Mouse (Mus musculus) kidney, adult 10 weeks (tissue): ENCODE results near the gene Gkn2. TPM values are rescaled to one million over a fixed set of nuclear protein-coding genes. Genes with fewer than 3 reads are reported as not detected.

Experiments
- polyA plus RNA-seq: library from polyadenylated mRNA; stranded (reverse); fragments of 350-450 nt; fragmentation: Illumina TruSeq; extraction: RNeasy Lipid Tissue Mini Kit (QIAGEN cat#74804); gene quantifications from one replicate; pipeline ENCODE4 v1.2.3, GENCODE M21; 2014; ENCODE audit warnings: low read depth, low replicate concordance

Gkn2 gene
- polyA plus RNA-seq: not detected

DNA sequence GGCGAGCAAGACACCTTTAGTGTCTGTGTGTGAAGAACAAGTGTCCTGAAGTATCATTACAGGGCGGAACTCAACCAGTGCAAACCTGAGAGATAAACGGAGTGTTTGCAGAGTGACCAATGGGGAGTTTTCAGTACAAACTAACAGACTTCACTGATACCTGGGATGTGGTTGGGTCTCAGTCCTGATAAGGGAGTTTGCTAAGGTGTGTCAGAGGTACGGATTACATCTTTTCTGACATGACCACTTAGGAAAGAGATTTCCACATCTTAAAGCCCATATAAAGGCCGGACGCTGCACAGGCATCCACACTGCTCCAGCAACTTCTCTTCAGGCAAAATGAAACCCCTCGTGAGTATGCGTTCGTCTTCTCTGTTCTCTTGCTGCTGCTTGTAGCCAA is at the start of gene Gkn2:
Gene Gkn2, plus strand, starts transcription at position 301 of the 400 bp plus-strand sequence.

DNA sequence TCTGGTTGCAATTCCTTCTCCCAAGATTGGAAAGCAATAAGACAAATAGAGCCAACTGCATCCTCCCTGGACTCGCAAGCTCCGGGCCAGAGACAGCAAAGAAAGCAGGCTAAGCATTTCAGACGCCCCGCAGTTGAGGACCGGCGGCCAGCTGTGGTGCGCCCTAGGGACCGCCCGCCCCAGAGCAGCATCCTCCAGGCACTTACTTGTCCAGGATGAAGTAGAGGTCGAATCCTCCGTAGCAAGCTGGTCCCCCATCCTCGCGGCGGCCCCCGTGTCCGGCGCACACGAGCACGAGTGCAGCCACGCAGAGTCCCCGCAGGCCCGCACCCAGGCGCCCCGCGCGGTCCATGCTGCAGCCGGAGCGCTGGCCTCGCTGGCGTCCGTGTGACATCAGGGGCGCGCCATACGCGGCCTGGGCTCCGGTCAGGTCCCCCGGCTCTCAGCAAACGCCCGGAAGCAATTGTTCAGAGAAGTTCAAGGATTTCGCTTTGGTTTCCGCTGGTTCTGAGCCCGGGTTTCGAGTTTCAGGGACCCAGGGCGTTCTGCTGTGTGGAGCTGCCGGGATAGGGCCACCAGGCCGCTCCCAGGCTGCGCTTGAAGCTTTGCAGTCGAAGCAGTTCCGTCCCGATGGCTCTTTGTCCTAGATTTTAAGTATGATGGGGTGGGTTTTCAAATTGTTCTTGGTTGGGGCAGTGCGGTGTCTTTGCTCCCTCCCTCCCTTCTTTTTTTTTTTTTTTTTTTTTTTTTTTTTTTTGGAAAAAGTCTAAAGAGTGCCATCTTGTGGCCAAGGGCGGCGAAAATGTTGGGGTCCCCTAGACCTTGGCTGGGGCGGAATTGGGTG is 37.8 kb upstream of the Gkn2 start, which contains the start of gene Antxr1:
Gene Antxr1, minus strand, starts transcription at position 731 of the 844 bp plus-strand sequence.

DNA sequence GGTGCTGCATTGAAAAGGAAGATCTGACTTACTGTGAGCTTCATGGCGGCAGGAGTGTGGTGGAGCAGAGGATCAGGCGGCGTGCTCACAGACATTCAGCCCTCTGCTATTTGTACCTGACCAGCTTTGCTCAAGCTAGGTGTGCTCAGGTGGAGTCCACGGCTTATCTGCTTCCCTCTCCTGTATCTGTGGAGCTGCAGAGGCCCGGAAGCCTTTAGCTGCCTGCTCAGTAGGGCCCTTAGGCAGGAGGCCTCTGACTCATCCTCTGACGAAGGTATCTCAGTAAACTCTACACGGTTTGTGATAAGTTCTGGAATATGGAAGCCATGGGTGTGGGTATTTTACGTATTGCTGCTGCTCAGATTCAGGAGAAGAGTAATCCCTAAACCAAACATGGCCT is 22.3 kb upstream of the Gkn2 start, which contains the start of gene Gkn1:
Gene Gkn1, minus strand, starts transcription at position 114 of the 400 bp plus-strand sequence.

DNA sequence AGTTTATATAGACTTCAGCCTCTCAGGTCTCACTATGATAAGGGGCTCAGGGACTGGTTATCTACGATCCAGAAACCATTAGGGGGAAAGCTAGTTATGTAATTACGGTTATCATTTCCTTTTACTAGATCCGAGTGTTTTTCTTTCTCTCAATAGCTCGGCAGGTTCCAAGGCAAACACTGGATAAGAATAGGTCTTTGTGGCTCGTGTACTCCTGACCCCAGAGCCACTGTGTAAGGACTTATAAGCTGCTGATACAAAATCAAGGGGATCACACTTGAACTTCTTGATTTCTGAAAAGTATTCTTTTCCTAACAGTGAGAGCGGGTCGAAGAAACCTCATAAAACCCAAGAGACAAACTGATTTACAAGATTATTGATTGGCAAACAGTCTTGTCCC is 15.7 kb downstream of the Gkn2 start, which contains the start of gene Gkn3:
Gene Gkn3, minus strand, starts transcription at position 59 of the 400 bp plus-strand sequence.

DNA sequence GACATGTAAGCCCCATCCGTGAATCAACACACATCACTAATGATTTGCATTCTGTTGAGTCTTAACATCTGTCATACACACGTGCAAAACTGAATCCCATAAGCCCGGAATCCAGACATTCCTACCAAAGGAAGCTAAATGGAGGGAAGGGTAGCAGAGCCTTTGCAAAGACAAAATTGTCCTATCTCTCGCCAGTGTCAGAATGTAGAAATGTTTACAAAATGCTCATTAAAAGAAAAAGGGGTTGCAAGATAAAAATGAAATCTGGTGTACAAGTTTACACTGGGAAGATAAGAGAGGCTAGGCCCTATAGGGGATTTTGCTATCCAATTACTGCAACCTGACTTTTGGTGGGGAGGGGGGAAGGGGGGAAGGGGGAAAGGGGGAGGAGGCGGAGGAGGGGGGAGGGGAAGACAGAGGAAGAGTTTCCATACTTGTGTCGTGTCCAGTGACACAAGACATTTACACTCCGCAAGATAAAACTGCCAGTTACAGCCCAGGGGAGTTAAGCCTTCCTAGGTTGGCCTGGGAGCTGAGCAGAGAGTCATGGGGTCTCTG is 55.4 kb downstream of the Gkn2 start, which contains the start of gene Bmp10:
Gene Bmp10, plus strand, starts transcription at position 508 of the 558 bp plus-strand sequence.

Other genes starting within 250 kb of the Gkn2 start
- 6.9 TPM for gene Antxr1, start 37.5 kb upstream of the Gkn2 start, polyA plus RNA-seq
- not detected for gene Gkn1, start 22.4 kb upstream of the Gkn2 start, polyA plus RNA-seq
- gene Gkn3, start 15.6 kb downstream of the Gkn2 start, polyA plus RNA-seq: not detected
- gene Bmp10, start 55.6 kb downstream of the Gkn2 start, polyA plus RNA-seq: not detected
- 0.24 TPM for gene Arhgap25, start 159.9 kb downstream of the Gkn2 start, polyA plus RNA-seq
- 0.28 TPM for gene Prokr1, start 217.4 kb downstream of the Gkn2 start, polyA plus RNA-seq